In the genomic region with DNA sequence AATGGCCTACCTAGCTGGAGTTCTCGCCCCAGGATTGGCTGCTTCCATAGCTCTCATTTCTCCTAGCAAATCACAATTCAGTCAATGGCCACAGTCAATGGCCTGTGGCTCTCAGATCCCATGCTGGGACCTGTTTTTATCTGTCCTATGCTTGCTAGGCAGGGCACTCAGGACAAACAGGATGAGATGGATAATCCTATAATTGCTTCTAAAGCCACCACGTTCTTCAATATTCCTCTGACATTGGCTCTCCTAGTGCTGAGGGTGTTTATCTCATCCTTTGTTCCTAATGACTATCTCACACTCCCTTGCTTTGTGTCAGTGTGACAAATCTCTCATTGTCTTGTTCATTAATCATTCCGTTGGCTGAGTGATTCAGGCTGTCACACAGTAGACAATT, we compare ENCODE assay signal across 22 mouse cellular contexts. TPM values are rescaled to one million over a fixed set of nuclear protein-coding genes. Genes with fewer than 3 reads are reported as not detected.
A peak's percentile ranks its signal among the peaks of the same experiment; 100 is the strongest.
DNase-seq lines count a peak whose midpoint lies in the region; ATAC-seq and TF ChIP-seq lines count a peak whose summit lies in the region.
"Had no signal": no experiment of that assay in that cellular context is flagged by ENCODE, and none has a peak within 500 bp of the region (broad histone marks: within the 10 kb centered on the region; RNA-seq: fewer than 3 reads in every experiment).

No protein-coding gene starts in this region.

- no peak for TF ChIP-seq POLR2A in thymus, adult 2 months (IDR thresholded peaks at IDR 0.05; ENCODE audit: control insufficient read depth, extremely low read depth, insufficient read depth, low read length, poor library complexity)

- H3K4me1 ChIP-seq in forebrain, embryonic 16.5 days (replicated peaks; ENCODE audit: control insufficient read depth, insufficient read depth, low read length), result no peaks in the 10 kb centered on the region
- peaks cover 62% of the 10 kb centered on the region for H3K4me1 ChIP-seq in limb, embryonic 13.5 days
- H3K4me1 ChIP-seq in thymus, adult 2 months (replicated peaks; ENCODE audit: control insufficient read depth, insufficient read depth, low read length), result no peaks in the 10 kb centered on the region
- H3K4me1 ChIP-seq: stomach, embryonic 15.5 days had no signal

- no peak for DNase-seq in frontal cortex, postnatal 36 days (ENCODE audit: low spot score in 2 of 2)
- DNase-seq in retina, embryonic 14.5 days (ENCODE audit: low spot score), result peak; percentile 53
- DNase-seq in thymus, adult 2 months, result no peak
- no peak for DNase-seq in heart, postnatal 10 days
- DNase-seq: B cell, adult 2 months; cerebellum, adult 11-12 months; kidney, adult 18-20 months; kidney, postnatal 36 days; layer of hippocampus, postnatal 36 days; liver, postnatal 0 days; lung, postnatal 36 days; thymus, postnatal 25 days had no signal

- TF ChIP-seq CTCF in thymus, adult 2 months (IDR thresholded peaks at IDR 0.05; ENCODE audit: borderline replicate concordance, control insufficient read depth, extremely low read depth, insufficient read depth, low read length, poor library complexity), result no peak

- WGBS in forebrain, embryonic 16.5 days, result 7% methylated on average over 3 of the region's 3 CpGs
- 54% methylated on average over 3 of the region's 3 CpGs for WGBS in limb, embryonic 13.5 days
- WGBS in thymus, adult 2 months, result 91% methylated on average over 3 of the region's 3 CpGs

- intact Hi-C loops in heart, postnatal 10 days (cut with DNase I), result no loop called here

- no peak overlapping the region for H3K27ac ChIP-seq in forebrain, embryonic 16.5 days (ENCODE audit: low read length)
- H3K27ac ChIP-seq in limb, embryonic 13.5 days, result peak overlapping the region; percentile 28; the same call in 1 of the 2 replicates
- no peak overlapping the region for H3K27ac ChIP-seq in thymus, adult 2 months (ENCODE audit: control insufficient read depth, insufficient read depth, low read length)
- H3K27ac ChIP-seq: neural tube, embryonic 15.5 days had no signal

- no peaks in the 10 kb centered on the region for H3K9me3 ChIP-seq in forebrain, embryonic 16.5 days (ENCODE audit: control insufficient read depth, low read length)
- H3K9me3 ChIP-seq in limb, embryonic 13.5 days, result no peaks in the 10 kb centered on the region
- H3K9me3 ChIP-seq: heart, embryonic 13.5 days; neural tube, embryonic 15.5 days; stomach, embryonic 15.5 days had no signal

- H3K9ac ChIP-seq in forebrain, embryonic 16.5 days (replicated peaks; ENCODE audit: low read depth, low read length), result no peak overlapping the region
- H3K9ac ChIP-seq in limb, embryonic 13.5 days, result no peak overlapping the region
- H3K9ac ChIP-seq: heart, embryonic 13.5 days; liver, postnatal 0 days; neural tube, embryonic 15.5 days; stomach, embryonic 15.5 days had no signal

- no peak overlapping the region for H3K4me2 ChIP-seq in forebrain, embryonic 16.5 days (ENCODE audit: low read length)
- no peak overlapping the region for H3K4me2 ChIP-seq in limb, embryonic 13.5 days (replicated peaks)
- H3K4me2 ChIP-seq: neural tube, embryonic 15.5 days; stomach, embryonic 15.5 days had no signal

- no peaks in the 10 kb centered on the region for H3K36me3 ChIP-seq in forebrain, embryonic 16.5 days (ENCODE audit: control insufficient read depth, insufficient read depth)
- no peaks in the 10 kb centered on the region for H3K36me3 ChIP-seq in limb, embryonic 13.5 days
- H3K36me3 ChIP-seq in thymus, adult 2 months (ENCODE audit: control insufficient read depth, insufficient read depth, low read length), result no peaks in the 10 kb centered on the region
- H3K36me3 ChIP-seq: heart, embryonic 13.5 days; neural tube, embryonic 15.5 days; stomach, embryonic 15.5 days had no signal

- peak; percentile 44; the same call in 1 of the 2 replicates for ATAC-seq in frontal cortex, adult (ENCODE audit: low TSS enrichment)
- ATAC-seq in forebrain, embryonic 16.5 days, result peak; percentile 69; the same call in 1 of the 2 replicates
- no peak for ATAC-seq in limb, embryonic 13.5 days (ENCODE audit: low FRiP score, low read depth)
- ATAC-seq: liver, postnatal 0 days had no signal

- no peaks in the 10 kb centered on the region for H3K27me3 ChIP-seq in forebrain, embryonic 16.5 days (replicated peaks; ENCODE audit: control insufficient read depth, insufficient read depth, low read length)
- H3K27me3 ChIP-seq in limb, embryonic 13.5 days, result no peaks in the 10 kb centered on the region
- no peaks in the 10 kb centered on the region for H3K27me3 ChIP-seq in thymus, adult 2 months (ENCODE audit: control insufficient read depth, insufficient read depth, low read length)
- H3K27me3 ChIP-seq: heart, embryonic 13.5 days; neural tube, embryonic 15.5 days; stomach, embryonic 15.5 days had no signal

- H3K4me3 ChIP-seq in forebrain, embryonic 16.5 days (replicated peaks; ENCODE audit: low read length), result no peak overlapping the region
- no peak overlapping the region for H3K4me3 ChIP-seq in limb, embryonic 13.5 days
- no peak overlapping the region for H3K4me3 ChIP-seq in thymus, adult 2 months (ENCODE audit: control insufficient read depth, insufficient read depth, low read length)
- H3K4me3 ChIP-seq: heart, embryonic 13.5 days; neural tube, embryonic 15.5 days; stomach, embryonic 15.5 days had no signal

RNA-seq across cellular contexts. Expression of a gene that starts 39.5 kb away (rescaled TPM):
- not detected in 2 replicates for polyA plus RNA-seq in forebrain, embryonic 16.5 days (2015; fragmentation: Nextera tagmentation; extraction: Ambion mirVana)
- polyA plus RNA-seq in limb, embryonic 13.5 days (2015; fragmentation: Nextera tagmentation; extraction: Ambion mirVana), result 0.63 and 0.88 TPM in 2 replicates
- polyA plus RNA-seq in thymus, adult 2 months (2012; rRNA removed), result not detected in 2 replicates
- not detected for total RNA-seq in heart, postnatal 10 days (2021)
- total RNA-seq: adrenal gland, adult 18-20 months; granulocyte monocyte progenitor cell, adult 5-6 weeks; hematopoietic stem cell, adult 5-6 weeks; layer of hippocampus, postnatal 36 days; monocyte, adult 5-6 weeks had no signal
- polyA plus RNA-seq: heart, embryonic 13.5 days; liver, postnatal 0 days had no signal
